ENCODE assay signal across 26 mouse cellular contexts in genomic region chr2:67751585-67751984, GRCm38 (mm10).
DNase-seq lines count a peak whose midpoint lies in the region; ATAC-seq and TF ChIP-seq lines count a peak whose summit lies in the region.
"Had no signal": no experiment of that assay in that cellular context is flagged by ENCODE, and none has a peak within 500 bp of the region (broad histone marks: within the 10 kb centered on the region; RNA-seq: fewer than 3 reads in every experiment).

No protein-coding gene starts in this region.

- H3K9me3 ChIP-seq in forebrain, embryonic 11.5 days (ENCODE audit: control insufficient read depth, low read length), result no peaks in the 10 kb centered on the region
- H3K9me3 ChIP-seq in forebrain, embryonic 10.5 days, result no peaks in the 10 kb centered on the region
- no peaks in the 10 kb centered on the region for H3K9me3 ChIP-seq in forebrain, embryonic 16.5 days (ENCODE audit: control insufficient read depth, low read length)
- H3K9me3 ChIP-seq: embryonic facial prominence, embryonic 10.5 days; embryonic facial prominence, embryonic 13.5 days; hindbrain, embryonic 12.5 days had no signal

- 0 out of 2 replicates have a peak, but pooled peaks cover 3% of the 10 kb centered on the region for H3K4me1 ChIP-seq in forebrain, embryonic 11.5 days (replicated peaks; ENCODE audit: control insufficient read depth, insufficient read depth, low read length)
- peaks cover 22% of the 10 kb centered on the region for H3K4me1 ChIP-seq in forebrain, embryonic 10.5 days
- no peaks in the 10 kb centered on the region for H3K4me1 ChIP-seq in forebrain, embryonic 16.5 days (replicated peaks; ENCODE audit: control insufficient read depth, insufficient read depth, low read length)
- H3K4me1 ChIP-seq: embryonic facial prominence, embryonic 10.5 days; embryonic facial prominence, embryonic 13.5 days; hindbrain, embryonic 12.5 days had no signal

- WGBS in forebrain, embryonic 11.5 days, result 55% methylated on average over 3 of the region's 3 CpGs
- 76% methylated on average over 3 of the region's 3 CpGs for WGBS in forebrain, embryonic 10.5 days
- WGBS in forebrain, embryonic 16.5 days, result 21% methylated on average over 3 of the region's 3 CpGs

- H3K27me3 ChIP-seq in forebrain, embryonic 11.5 days (ENCODE audit: control insufficient read depth, insufficient read depth, low read length), result no peaks in the 10 kb centered on the region
- no peaks in the 10 kb centered on the region for H3K27me3 ChIP-seq in forebrain, embryonic 10.5 days (ENCODE audit: poor library complexity, severe bottlenecking)
- H3K27me3 ChIP-seq in forebrain, embryonic 16.5 days (replicated peaks; ENCODE audit: control insufficient read depth, insufficient read depth, low read length), result no peaks in the 10 kb centered on the region
- H3K27me3 ChIP-seq: embryonic facial prominence, embryonic 13.5 days; hindbrain, embryonic 12.5 days had no signal

- no peak overlapping the region for H3K4me3 ChIP-seq in forebrain, embryonic 11.5 days (ENCODE audit: low read depth, low read length)
- H3K4me3 ChIP-seq in forebrain, embryonic 10.5 days, result no peak overlapping the region
- no peak overlapping the region for H3K4me3 ChIP-seq in layer of hippocampus, adult 2 months
- no peak overlapping the region for H3K4me3 ChIP-seq in forebrain, embryonic 16.5 days (replicated peaks; ENCODE audit: low read length)
- H3K4me3 ChIP-seq: embryonic facial prominence, embryonic 10.5 days; embryonic facial prominence, embryonic 13.5 days; erythroblast, embryonic 14.5 days; gastrocnemius, adult 2 months; hindbrain, embryonic 12.5 days had no signal

- peak; percentile 69 for ATAC-seq in forebrain, embryonic 11.5 days (replicated peaks; ENCODE audit: low FRiP score)
- ATAC-seq in forebrain, embryonic 16.5 days, result peak; percentile 63; the same call in 1 of the 2 replicates
- ATAC-seq: activated CD4-positive, CD25-positive, alpha-beta regulatory T cell, adult 4 months; hindbrain, postnatal 0 days; intestine, postnatal 0 days had no signal

- DNase-seq in forebrain, embryonic 11.5 days (ENCODE audit: low spot score), result no peak
- no peak for DNase-seq in forebrain, embryonic 10.5 days (ENCODE audit: extremely low spot score, low spot score)
- no peak for DNase-seq in layer of hippocampus, adult 2 months (ENCODE audit: low spot score in 2 of 2)
- no peak for DNase-seq in layer of hippocampus, adult 8-10 months (ENCODE audit: low spot score in 2 of 2)
- peak; percentile 18 for DNase-seq in retina, postnatal 1 day
- DNase-seq in retina, embryonic 14.5 days (ENCODE audit: low spot score), result no peak
- no peak for DNase-seq in adrenal gland, adult 2 months
- DNase-seq: adrenal gland, postnatal 10 days; adrenal gland, postnatal 36 days; cerebellum, adult 11-12 months; cerebellum, adult 8-10 months; cerebellum, postnatal 10 days; cerebellum, postnatal 36 days; embryo, embryonic 11 days; gastrocnemius, adult 2 months; gastrocnemius, postnatal 14 days; heart, adult 11 months had no signal

- no peaks in the 10 kb centered on the region for H3K36me3 ChIP-seq in forebrain, embryonic 11.5 days (ENCODE audit: control insufficient read depth, insufficient read depth, low read length)
- H3K36me3 ChIP-seq in forebrain, embryonic 10.5 days (replicated peaks), result no peaks in the 10 kb centered on the region
- H3K36me3 ChIP-seq in forebrain, embryonic 16.5 days (ENCODE audit: control insufficient read depth, insufficient read depth), result no peaks in the 10 kb centered on the region
- H3K36me3 ChIP-seq: embryonic facial prominence, embryonic 10.5 days; embryonic facial prominence, embryonic 13.5 days; hindbrain, embryonic 12.5 days had no signal

- H3K27ac ChIP-seq in forebrain, embryonic 11.5 days (ENCODE audit: low read depth, low read length), result no peak overlapping the region
- H3K27ac ChIP-seq in forebrain, embryonic 10.5 days, result no peak overlapping the region
- peak overlapping the region; percentile 41 for H3K27ac ChIP-seq in layer of hippocampus, adult 2 months
- H3K27ac ChIP-seq in forebrain, embryonic 16.5 days (ENCODE audit: low read length), result no peak overlapping the region
- H3K27ac ChIP-seq: embryonic facial prominence, embryonic 10.5 days; embryonic facial prominence, embryonic 13.5 days; gastrocnemius, adult 2 months; hindbrain, embryonic 12.5 days; hindbrain, postnatal 0 days had no signal

- H3K4me2 ChIP-seq in forebrain, embryonic 11.5 days (ENCODE audit: low read depth, low read length, severe bottlenecking), result no peak overlapping the region
- H3K4me2 ChIP-seq in forebrain, embryonic 16.5 days (ENCODE audit: low read length), result no peak overlapping the region
- H3K4me2 ChIP-seq: embryonic facial prominence, embryonic 13.5 days; heart, embryonic 11.5 days; hindbrain, embryonic 12.5 days had no signal

- TF ChIP-seq CTCF in layer of hippocampus, adult 2 months (conservative IDR thresholded peaks at IDR 0.05), result no peak

- H3K9ac ChIP-seq in forebrain, embryonic 11.5 days (ENCODE audit: low read length), result no peak overlapping the region
- no peak overlapping the region for H3K9ac ChIP-seq in forebrain, embryonic 16.5 days (replicated peaks; ENCODE audit: low read depth, low read length)
- H3K9ac ChIP-seq: embryonic facial prominence, embryonic 13.5 days; hindbrain, embryonic 12.5 days had no signal
